Mouse (Mus musculus) intestine, embryonic 14.5 days (tissue): ENCODE measurements around the gene Ppp2r3a. TPM values are rescaled to one million over a fixed set of nuclear protein-coding genes. Genes with fewer than 3 reads are reported as not detected.
A peak's percentile ranks its signal among the peaks of the same experiment; 100 is the strongest.

Experiments
- ATAC-seq: fragments of 200-750 bp; cut with Nextera tagmentation; replicated peaks from 2 replicates; pipeline ENCODE4 v1.8.0; 2017; ENCODE audit warnings: low read depth, moderate number of reproducible peaks, moderate TSS enrichment, moderate library complexity; ENCODE audit not compliant: low FRiP score, low TSS enrichment
- DNase-seq: peaks from one replicate; pipeline ENCODE4 v3.0.0-alpha.2; 2018; ENCODE audit warnings: low spot score
- H3K27ac ChIP-seq: fragments of 300-500 bp; sonication (generic); 2 replicates; pipeline ENCODE4 v1.5.1; 2014; ENCODE audit warnings: low read depth, mild to moderate bottlenecking, control low read depth
- H3K27me3 ChIP-seq: fragments of 300-500 bp; sonication (generic); replicated peaks from 2 replicates; pipeline ENCODE4 v1.6.1; 2014; ENCODE audit warnings: low read length, control low read depth; ENCODE audit not compliant: control insufficient read depth, insufficient read depth
- H3K36me3 ChIP-seq: fragments of 300-500 bp; sonication (generic); 2 replicates; pipeline ENCODE4 v1.6.1; 2014; ENCODE audit warnings: low read length, control low read depth; ENCODE audit not compliant: control insufficient read depth, insufficient read depth
- H3K4me1 ChIP-seq: fragments of 300-500 bp; sonication (generic); replicated peaks from 2 replicates; pipeline ENCODE4 v1.6.1; 2014; ENCODE audit warnings: low read length, control low read depth, mixed read lengths; ENCODE audit not compliant: control insufficient read depth, insufficient read depth
- H3K4me2 ChIP-seq: fragments of 300-500 bp; sonication (generic); 2 replicates; pipeline ENCODE4 v1.6.1; 2014; ENCODE audit warnings: low read length
- H3K4me3 ChIP-seq: fragments of 300-500 bp; sonication (generic); 2 replicates; pipeline ENCODE4 v1.5.1; 2014; ENCODE audit warnings: low read depth, low read length, control low read depth, mixed read lengths
- H3K9ac ChIP-seq: fragments of 300-500 bp; sonication (generic); 2 replicates; pipeline ENCODE4 v1.6.1; 2014; ENCODE audit warnings: mild to moderate bottlenecking, low read length
- H3K9me3 ChIP-seq: fragments of 300-500 bp; sonication (generic); 2 replicates; pipeline ENCODE4 v1.6.1; 2016; ENCODE audit warnings: low read length, control low read depth; ENCODE audit not compliant: control insufficient read depth
- WGBS: fragments of 180-500 bp; shearing (Covaris S2); extraction: QIAGEN DNeasy Blood & Tissue Kit; methylation state at CpG from one replicate; pipeline ENCODE4 v1.1.7; 2014; 5-methylcytosine and 5-hydroxymethylcytosine counted together
- polyA plus RNA-seq: library from polyadenylated mRNA; unstranded; fragments of >200 nt; fragmentation: Nextera tagmentation; extraction: Ambion mirVana; gene quantifications from 2 replicates; pipeline ENCODE4 v1.2.1, GENCODE M21; 2014

The Ppp2r3a gene
- polyA plus RNA-seq, 1 experiment from 2014 or later, result 14.1 TPM

DNA sequence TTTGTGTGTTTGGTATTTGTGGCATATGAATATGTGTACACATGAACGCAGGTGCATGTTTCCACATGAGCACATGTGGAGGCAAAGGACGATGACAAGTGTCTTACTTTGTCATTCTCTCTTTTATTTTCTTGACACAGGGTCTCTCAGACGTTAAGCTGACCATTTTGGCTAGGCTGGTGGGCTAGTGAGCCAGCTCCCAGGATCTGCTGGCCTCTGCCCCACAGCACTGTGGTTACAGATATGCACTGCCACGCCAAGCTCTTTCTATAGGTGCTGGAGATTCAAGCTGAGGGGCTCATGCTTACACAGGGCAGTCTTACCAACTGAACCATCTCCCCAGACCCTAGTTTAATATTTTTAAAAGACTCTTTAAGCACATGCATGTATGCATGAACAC lies 45.1 kb downstream of the Ppp2r3a start:
- WGBS, result 84% methylated on average over 4 of the region's 4 CpGs

DNA sequence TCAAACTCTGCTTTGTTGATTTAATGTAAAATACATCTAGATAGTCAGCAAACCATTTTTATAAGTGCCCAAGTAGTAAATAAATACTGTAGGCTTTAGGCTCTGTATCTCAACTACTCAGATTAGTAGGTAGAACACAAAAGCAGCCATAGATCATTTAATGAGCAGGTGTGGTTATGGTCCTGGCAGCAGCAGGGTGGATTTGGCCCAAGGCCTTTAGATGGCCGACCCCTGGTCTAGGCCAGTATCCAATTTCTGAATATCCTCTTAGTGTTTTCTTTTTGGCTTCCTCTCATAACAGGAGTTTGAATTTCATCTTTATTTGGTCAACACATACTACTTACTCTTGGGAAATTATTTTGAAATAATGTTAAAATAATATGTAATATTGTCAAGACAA lies 46.4 kb downstream of the Ppp2r3a start:
- Histone ChIP-seq H3K36me3 (0 out of 2 replicates have a peak, but pooled peaks cover 1% of the 10 kb centered on the region), H3K4me1 (no peaks in the 10 kb centered on the region; the same call in 1 of the 2 replicates), H3K9me3 (no peaks in the 10 kb centered on the region), H3K4me2 (no peak overlapping the region), H3K27me3 (no peaks in the 10 kb centered on the region), H3K4me3 (no peak overlapping the region), H3K27ac (no peak overlapping the region), H3K9ac (no peak overlapping the region)
- ATAC-seq (no peak), DNase-seq (no peak)
- 74% methylated on average over 1 of the region's 1 CpGs for WGBS

More for the DNA sequence above, 45.1 kb downstream of the Ppp2r3a start:
- Histone ChIP-seq H3K4me1 (no peaks in the 10 kb centered on the region), H3K9me3 (no peaks in the 10 kb centered on the region), H3K4me3 (no peak overlapping the region), H3K27ac (no peak overlapping the region), H3K36me3 (peaks cover 9% of the 10 kb centered on the region; the same call in 1 of the 2 replicates), H3K9ac (no peak overlapping the region), H3K4me2 (no peak overlapping the region), H3K27me3 (no peaks in the 10 kb centered on the region)
- DNase-seq (no peak), ATAC-seq (no peak)

DNA sequence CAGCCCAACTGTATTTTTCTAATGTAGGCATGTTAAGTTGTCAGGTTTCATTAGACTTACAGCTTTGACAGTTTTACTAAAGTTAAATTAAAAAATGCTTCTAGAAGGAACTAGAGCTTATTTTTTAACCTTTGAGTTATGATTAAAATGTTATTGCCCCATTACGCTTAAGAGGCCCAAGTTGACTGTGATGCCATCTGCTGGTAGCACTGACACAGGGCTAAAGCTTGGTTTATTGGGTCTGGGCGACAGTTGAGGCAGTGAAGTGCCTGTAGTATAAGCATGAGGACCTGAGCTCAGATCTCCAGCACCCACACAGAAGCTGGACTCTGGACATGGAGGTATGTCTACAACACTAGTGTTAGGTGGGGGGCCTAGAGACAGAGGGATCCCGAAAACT lies 47.5 kb downstream of the Ppp2r3a start:
- no peak for DNase-seq
- no peak overlapping the region for H3K9ac ChIP-seq
- H3K36me3 ChIP-seq, result no peaks in the 10 kb centered on the region
- no peak overlapping the region for H3K4me2 ChIP-seq
- no peaks in the 10 kb centered on the region; the same call in 1 of the 2 replicates for H3K4me1 ChIP-seq
- no peak overlapping the region for H3K4me3 ChIP-seq
- H3K27me3 ChIP-seq, result no peaks in the 10 kb centered on the region
- no peak overlapping the region for H3K27ac ChIP-seq
- WGBS, result 92% methylated on average over 3 of the region's 3 CpGs
- no peaks in the 10 kb centered on the region for H3K9me3 ChIP-seq
- no peak for ATAC-seq

DNA sequence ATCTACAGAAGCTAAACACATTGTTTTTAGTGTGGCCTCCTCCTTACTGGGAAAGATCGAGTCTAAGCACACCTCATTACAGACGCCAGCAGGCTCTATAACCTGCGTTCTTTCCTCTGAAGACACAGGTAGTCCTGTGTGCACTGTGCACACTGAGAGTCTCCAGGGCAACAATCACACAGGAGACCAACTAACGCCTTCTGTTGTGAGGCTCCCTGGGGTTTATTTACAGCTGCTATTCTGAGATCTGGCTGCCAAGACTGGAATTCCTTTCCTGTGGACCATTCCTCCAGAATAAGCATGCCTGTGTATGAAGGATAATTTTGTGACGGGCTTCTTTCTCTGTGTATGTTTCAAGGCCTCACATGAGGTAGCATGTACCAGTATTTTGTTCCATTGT lies 51.0 kb downstream of the Ppp2r3a start:
- Histone ChIP-seq H3K9ac (no peak overlapping the region), H3K9me3 (no peaks in the 10 kb centered on the region), H3K27me3 (no peaks in the 10 kb centered on the region), H3K4me1 (no peaks in the 10 kb centered on the region; the same call in 1 of the 2 replicates), H3K4me2 (no peak overlapping the region), H3K4me3 (no peak overlapping the region), H3K27ac (no peak overlapping the region), H3K36me3 (no peaks in the 10 kb centered on the region)
- peak; percentile 40; the same call in 1 of the 2 replicates for ATAC-seq
- DNase-seq, result no peak
- 46% methylated on average over 5 of the region's 5 CpGs for WGBS

DNA sequence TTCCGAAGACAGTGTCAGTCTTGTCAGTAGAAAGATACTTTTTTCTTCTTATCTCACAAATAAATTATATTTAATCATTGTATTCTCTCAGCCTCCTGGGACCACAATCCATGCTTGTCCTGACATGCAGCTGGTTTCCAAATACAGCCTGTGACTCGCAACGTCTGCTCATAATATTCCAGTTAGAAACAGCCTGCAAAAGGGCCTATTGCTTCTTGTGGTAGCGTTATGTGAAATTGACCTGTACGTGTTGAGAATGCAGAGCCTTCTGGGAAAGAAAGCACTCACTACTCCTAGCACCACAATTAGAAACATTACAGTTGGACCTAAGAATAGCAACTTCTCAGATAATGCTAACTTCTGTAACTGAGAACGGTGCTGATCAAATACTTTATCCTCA lies 52.8 kb downstream of the Ppp2r3a start:
- Histone ChIP-seq H3K27ac (no peak overlapping the region), H3K9me3 (no peaks in the 10 kb centered on the region), H3K27me3 (no peaks in the 10 kb centered on the region), H3K4me1 (no peaks in the 10 kb centered on the region; the same call in 1 of the 2 replicates), H3K4me2 (no peak overlapping the region), H3K36me3 (peaks cover 4% of the 10 kb centered on the region; the same call in 1 of the 2 replicates), H3K9ac (no peak overlapping the region), H3K4me3 (no peak overlapping the region)
- DNase-seq (no peak), ATAC-seq (no peak)
- 66% methylated on average over 6 of the region's 6 CpGs for WGBS

DNA sequence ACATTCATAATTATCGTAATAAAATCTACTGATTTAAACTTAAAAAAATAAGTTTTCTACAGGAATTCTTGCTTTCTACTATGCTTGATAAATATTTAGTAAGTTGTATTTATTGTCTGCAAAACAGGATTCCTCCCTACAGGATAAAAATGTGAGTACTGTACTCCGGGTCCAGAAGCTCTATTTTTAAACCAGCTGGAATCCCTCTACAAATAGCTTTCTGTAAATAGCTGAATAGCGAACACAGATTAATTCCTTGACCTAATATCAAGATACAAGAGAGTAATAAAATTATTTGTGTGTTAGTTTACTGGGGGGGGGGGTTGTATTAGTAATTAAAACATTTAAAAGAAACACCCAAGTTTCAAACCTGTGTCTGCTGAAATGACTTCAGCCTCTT lies 53.3 kb downstream of the Ppp2r3a start:
- no peak overlapping the region for H3K9ac ChIP-seq
- H3K27ac ChIP-seq, result no peak overlapping the region
- H3K9me3 ChIP-seq, result no peaks in the 10 kb centered on the region
- peaks cover 5% of the 10 kb centered on the region; the same call in 1 of the 2 replicates for H3K36me3 ChIP-seq
- H3K27me3 ChIP-seq, result no peaks in the 10 kb centered on the region
- DNase-seq, result no peak
- ATAC-seq, result no peak
- H3K4me2 ChIP-seq, result no peak overlapping the region
- no peaks in the 10 kb centered on the region; the same call in 1 of the 2 replicates for H3K4me1 ChIP-seq
- H3K4me3 ChIP-seq, result no peak overlapping the region
- 73% methylated on average over 3 of the region's 3 CpGs for WGBS

DNA sequence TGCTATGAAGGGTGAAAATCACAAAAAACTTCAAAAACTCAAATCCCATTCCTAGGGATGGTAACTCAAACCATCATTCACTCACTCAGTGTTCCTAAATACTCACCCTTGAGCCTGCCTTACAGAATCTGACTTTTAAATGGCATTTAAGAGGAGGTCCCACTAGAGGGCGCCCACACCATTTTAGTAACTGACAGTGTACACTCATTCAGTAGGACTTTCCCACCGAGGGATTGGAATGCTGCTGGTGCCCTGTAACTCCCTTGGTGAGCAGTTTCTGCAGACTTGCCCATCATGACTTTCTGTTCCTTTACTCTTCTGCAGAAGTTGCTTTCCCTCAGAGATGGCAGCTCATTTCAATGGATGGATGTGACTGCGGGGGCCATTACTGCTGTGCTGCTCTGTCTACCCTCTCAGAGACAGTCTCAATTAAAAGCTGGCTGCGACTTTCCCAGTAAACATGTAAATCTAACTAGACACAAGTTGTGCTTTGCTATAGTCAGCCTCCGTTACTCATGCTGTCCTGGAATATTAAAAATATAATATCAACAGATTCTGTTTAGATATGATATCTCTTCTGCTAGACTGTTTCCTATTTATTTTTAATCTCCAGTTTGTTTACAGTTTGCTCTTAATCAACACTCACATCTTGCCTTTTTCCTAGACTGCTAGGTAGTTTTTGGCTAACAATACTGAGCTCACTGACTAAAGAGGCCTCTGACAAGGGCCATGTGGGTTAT lies 69.5 kb downstream of the Ppp2r3a start:
- ATAC-seq, result peak; percentile 82
- Histone ChIP-seq H3K4me3 (no peak overlapping the region), H3K27ac (no peak overlapping the region), H3K4me2 (no peak overlapping the region), H3K9me3 (no peaks in the 10 kb centered on the region), H3K9ac (no peak overlapping the region), H3K27me3 (no peaks in the 10 kb centered on the region), H3K4me1 (no peaks in the 10 kb centered on the region), H3K36me3 (peaks cover 21% of the 10 kb centered on the region)
- WGBS, result 36% methylated on average over 5 of the region's 5 CpGs
- peak; percentile 90 for DNase-seq

DNA sequence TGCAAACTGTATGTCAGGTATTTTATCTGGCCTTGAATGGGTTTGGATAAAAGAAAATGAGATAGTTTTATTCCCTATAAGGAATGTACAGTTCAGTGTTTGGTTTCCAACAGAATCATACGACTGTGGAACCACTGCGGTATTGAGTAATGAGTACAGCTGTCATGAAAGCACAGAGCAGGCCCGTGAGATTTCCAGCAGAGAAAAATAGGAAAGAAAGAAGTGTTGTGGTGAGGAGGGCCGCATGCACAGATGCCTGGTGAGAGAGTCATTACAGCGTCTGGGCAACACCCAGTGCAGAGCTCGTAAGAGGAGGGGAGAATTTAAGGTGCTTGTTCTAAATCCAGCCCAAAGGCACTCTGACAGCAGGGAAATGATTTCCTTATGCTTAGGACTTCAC lies 70.3 kb downstream of the Ppp2r3a start:
- no peaks in the 10 kb centered on the region for H3K4me1 ChIP-seq
- no peak overlapping the region for H3K4me3 ChIP-seq
- H3K27ac ChIP-seq, result no peak overlapping the region
- DNase-seq (no peak), ATAC-seq (no peak)
- no peak overlapping the region for H3K9ac ChIP-seq
- H3K27me3 ChIP-seq, result no peaks in the 10 kb centered on the region
- no peaks in the 10 kb centered on the region for H3K9me3 ChIP-seq
- peaks cover 23% of the 10 kb centered on the region for H3K36me3 ChIP-seq
- no peak overlapping the region for H3K4me2 ChIP-seq
- WGBS, result 66% methylated on average over 6 of the region's 6 CpGs

DNA sequence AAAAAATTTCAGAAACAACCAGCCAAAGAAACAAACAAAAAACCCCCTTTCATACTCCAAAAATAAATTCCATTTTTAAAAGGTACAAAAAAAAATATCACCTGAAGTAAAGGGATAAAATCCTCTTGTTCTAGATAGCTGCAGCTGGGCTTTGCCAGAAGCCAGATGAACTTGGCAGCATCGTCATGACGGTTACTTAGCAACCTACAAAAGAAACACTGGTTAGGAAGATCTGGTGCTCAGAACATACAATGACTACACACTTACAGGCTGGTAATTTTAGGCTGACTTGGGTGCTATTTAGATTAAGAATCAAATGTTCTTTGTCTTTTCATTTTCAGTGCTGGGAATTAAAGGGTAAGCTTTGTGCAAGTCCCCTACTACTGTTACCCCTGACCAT lies 71.4 kb downstream of the Ppp2r3a start:
- no peak overlapping the region for H3K4me3 ChIP-seq
- no peak overlapping the region for H3K27ac ChIP-seq
- H3K4me1 ChIP-seq, result no peaks in the 10 kb centered on the region
- ATAC-seq (no peak), DNase-seq (no peak)
- no peak overlapping the region for H3K4me2 ChIP-seq
- H3K36me3 ChIP-seq, result peaks cover 23% of the 10 kb centered on the region
- H3K9ac ChIP-seq, result no peak overlapping the region
- no peaks in the 10 kb centered on the region for H3K9me3 ChIP-seq
- no peaks in the 10 kb centered on the region for H3K27me3 ChIP-seq
- 46% methylated on average over 2 of the region's 2 CpGs for WGBS
